Mouse (Mus musculus): ENCODE results near the gene Epha8. TPM values are rescaled to one million over a fixed set of nuclear protein-coding genes. Genes with fewer than 3 reads are reported as not detected.

Epha8 gene
- total RNA-seq, 2 experiments from 2014 or later = not detected

DNA sequence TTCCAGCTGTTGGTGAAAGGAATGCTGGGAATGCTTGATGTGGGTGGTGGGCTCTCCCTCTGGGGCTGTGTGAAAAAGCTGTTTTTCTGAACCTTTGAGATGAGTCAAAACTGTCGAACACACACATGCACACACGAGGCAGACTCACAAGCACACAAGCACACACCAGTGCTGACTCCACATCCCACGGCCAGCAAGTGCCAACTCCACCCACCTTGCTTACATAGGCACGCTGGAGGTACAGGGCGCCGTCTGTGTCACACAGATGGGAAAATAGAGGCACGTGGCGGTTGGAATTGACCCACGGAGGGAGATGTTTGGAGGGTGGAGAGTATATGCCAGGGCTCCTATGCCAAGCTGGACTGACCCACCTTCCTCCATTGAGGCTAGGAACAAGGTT lies 44.8 kb downstream of the Epha8 start:
- intact Hi-C loops (cut with DNase I) = no loop called here

DNA sequence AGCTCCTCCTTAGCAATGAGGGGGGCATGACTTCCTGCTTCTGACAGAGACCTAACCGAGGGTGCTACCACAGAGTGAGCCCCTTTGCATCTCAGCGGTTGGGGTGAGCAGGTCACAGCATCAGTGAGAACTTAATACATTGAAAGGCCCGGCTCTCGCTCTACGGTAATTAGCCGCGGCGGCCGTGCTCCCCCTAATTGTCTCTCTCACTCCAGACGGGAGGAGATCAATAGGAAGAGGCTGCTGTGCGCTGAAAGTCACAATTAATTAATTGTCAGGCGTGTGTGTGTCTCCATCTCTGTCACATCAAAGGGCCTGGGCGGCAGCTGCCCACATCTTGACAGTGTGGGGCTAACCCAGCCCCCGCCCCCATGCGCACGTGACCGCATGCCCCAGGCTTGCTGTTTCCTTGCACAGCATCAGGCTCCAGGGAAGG lies 45.4 kb downstream of the Epha8 start:
- no peak for DNase-seq
- intact Hi-C loops (cut with DNase I) = no loop called here

More for the DNA sequence above, 44.8 kb downstream of the Epha8 start:
- DNase-seq = no peak

DNA sequence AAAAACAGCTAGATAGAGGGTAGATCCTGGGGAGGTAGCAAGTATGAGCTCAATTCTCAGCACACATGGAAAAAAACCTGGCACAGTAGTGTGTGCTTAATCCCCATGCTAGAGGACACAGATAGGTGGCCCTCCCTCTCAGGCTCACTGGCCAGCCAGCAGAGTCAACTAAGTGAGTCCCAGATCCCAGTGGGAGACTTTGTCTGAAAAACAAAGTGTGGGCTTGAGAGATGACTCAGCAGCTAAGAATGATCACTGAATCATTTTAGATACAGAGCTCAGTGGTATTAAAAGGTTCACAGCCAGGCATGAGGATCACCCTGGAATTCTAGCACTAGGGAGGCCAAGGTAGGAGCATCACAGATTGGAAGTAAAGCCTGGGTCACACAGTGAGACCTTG lies 48.8 kb downstream of the Epha8 start:
- intact Hi-C loops (cut with DNase I) = loop anchor here (1.0 to 10.0 kb wide), 3 partner anchors 73 to 377 kb away; no protein-coding TSS in a partner anchor
- DNase-seq = no peak

DNA sequence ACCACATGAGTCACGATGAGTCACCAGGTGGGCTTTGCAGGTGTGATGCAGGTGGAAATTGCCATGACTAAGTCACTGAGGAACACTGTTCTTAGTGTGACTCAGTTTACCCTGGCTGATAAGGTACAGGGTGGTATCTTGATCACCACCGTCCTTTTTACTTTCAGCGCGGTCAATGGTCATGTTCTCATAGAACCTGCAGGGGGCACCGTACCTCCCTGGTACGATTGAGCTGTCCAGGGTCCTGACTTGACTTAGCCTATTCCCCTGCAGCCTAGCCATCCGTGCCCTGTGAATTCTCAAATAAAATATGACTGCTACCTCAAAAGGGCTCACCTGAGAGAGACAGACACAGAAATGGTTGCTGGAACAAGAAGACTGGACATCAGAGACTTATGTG lies 49.6 kb downstream of the Epha8 start:
- intact Hi-C loops (cut with DNase I) = loop anchor here (1.0 to 10.0 kb wide), 3 partner anchors 74 to 378 kb away; no protein-coding TSS in a partner anchor
- DNase-seq = peak; percentile 62 to 80

DNA sequence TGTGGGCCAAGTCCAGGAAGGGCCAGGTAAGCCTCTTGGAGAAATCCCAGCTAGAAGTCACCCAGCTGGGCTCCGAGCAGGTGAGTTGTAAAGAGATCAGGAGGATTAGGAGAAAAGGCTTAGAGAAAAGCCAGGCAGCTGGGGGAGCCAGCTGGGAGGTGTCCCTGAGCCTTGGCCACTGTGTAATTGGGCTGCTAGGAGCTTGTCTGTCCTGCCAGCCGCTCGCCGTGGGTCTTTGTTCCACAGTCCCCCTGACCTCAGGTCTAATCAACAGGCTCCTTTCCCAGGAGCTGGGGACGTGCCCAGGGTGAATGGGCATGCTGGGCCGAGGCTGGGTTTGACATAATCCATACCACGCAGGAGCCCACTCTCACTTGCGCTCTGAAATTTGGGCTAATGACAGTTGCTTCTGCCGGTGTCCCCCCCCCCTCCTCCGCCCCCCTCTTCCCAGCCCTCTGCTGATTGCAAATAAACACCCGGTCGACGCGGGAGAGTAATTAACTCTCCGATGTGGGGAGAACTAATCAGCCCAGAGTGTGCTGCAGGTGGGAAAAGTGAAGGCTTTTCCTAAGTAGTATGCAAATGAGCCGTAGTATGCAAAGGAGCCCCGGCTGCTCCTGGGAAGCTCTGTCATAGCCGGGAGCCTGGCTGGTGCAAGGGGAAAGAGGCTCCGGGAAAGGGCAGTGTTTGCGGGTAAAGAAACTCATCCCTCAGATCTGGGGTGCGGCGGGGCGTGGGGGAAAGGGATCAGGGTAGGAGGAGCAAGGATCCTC lies 51.7 kb downstream of the Epha8 start:
- DNase-seq = no peak
- intact Hi-C loops (cut with DNase I) = loop anchor here (10.0 kb wide), 1 partner anchor 380 kb away; no protein-coding TSS in a partner anchor

DNA sequence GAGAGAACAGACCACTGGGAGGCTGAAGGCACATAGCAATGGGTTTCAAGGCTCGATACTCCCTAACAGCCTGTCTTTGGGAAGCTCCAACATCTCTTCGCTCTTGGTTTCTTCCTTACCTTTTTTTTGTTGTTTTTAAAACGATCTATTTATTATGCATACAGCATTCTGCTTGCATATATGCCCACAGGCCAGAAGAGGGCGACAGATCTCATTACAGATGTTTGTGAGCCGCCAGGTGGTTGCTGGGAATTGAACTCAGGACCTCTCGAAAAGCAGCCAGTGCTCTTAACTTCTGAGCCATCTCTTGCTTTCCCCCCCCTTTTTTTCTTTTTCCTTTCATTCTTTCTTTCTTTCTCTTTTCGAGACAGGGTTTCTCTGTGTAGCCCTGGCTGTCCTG lies 57.5 kb downstream of the Epha8 start:
- no peak for DNase-seq
- intact Hi-C loops (cut with DNase I) = no loop called here

DNA sequence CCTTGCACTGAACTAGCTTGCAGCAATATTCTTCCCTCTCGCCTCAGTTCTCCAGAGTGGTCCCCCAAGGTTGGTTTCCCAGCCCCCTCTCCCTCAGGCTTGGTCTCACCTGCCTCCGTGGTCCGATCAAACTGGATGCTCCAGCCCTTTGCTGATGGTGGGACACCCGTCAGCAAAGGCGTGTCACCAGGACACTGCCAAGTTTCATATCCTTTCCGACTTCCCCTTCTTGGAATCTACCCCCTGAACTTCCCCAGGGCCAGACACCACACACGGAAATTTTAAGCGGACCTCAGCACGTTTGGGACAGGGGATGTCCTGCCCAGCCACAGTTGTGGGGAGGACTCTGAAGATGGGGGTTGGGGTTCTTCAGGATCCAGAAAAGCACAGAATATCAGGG lies 58.0 kb downstream of the Epha8 start, which contains the start of gene C1qa:
Gene C1qa, minus strand, starts transcription at position 167 of the 400 bp plus-strand sequence.
- DNase-seq = peak in 1 of 2 experiments; percentile 24
- intact Hi-C loops (cut with DNase I) = no loop called here

DNA sequence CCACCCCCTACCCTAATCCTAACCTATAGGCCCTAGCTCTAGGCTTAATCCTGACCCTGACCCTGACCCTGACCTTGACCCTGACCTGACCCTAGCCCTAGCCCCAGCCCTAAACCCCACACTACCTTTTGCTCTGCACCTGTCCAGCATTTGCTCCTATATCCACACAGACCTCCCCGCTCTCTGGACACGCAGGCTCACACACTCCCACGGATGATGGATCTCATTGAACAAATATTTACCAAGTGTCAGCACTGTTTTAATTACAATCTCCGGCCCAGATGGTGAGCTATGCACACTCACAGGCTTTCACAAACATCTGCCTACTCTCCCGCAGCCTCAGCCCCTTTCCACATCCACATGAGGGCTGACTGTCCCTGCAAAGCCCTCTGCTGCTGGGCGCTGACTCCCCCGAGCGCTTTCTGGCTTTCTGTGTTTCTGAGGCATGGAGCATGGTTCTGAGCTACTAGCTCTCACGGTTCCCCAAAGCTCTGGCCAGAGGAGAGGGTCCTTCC lies 58.5 kb downstream of the Epha8 start:
- intact Hi-C loops (cut with DNase I) = no loop called here
- DNase-seq = no peak

DNA sequence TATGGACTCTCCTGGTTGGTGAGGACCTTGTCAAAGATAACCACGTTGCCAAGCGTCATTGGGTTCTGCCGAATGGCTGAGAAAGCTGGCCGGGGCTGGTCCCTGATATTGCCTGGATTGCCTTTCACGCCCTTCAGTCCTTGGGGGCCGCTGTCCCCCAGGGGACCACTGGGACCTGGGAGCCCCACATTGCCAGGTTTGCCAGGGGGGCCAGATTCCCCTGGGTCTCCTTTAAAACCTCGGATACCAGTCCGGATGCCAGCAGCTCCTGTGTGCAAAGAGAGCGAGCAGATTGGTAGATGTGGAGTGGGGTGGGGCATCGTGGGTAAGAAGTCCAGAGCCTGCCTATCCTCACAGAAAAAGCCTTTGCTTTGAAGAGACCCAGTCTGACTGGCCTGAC lies 60.2 kb downstream of the Epha8 start:
- DNase-seq = no peak
- intact Hi-C loops (cut with DNase I) = no loop called here

DNA sequence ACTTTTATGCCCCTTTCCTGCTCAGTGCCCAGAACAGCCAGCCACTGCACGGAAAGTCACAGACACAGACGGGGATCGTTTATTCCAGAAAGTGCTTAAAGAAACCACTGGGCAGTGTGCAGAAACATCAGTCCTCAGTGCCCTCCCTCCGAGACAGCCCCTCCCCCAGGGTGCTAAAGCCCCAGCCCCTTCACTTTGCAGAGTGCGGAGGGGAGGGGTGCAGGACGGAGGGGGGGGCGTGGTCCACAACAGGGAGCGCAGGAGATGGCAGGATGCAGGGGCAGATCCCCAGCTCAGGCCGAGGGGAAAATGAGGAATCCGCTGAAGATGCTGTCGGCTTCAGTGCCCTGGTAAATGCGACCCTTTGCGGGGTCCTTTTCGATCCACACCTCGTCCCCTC lies 60.8 kb downstream of the Epha8 start:
- intact Hi-C loops (cut with DNase I) = no loop called here
- DNase-seq = no peak

DNA sequence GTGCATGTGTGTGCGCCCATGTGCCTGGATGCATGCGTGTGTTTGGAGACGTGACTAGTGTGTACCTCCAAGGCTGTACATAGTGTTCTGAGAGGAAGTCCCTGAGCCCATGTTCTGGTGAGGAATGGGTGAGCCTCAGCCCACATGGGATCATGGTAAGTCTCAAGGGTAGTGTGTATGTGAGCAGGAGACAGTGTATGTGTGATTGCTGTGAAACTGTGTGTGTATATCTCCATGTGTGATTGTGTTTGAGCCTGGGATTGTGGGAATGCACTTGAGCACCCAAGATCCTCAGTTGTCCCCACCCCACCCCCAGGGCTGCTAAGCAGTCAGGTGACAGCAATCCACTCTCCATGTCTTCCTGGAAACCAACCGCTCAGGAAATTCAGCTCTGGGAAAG lies 61.8 kb downstream of the Epha8 start:
- intact Hi-C loops (cut with DNase I) = loop anchor here (1.0 kb wide), 1 partner anchor 177 kb away; no protein-coding TSS in a partner anchor

DNA sequence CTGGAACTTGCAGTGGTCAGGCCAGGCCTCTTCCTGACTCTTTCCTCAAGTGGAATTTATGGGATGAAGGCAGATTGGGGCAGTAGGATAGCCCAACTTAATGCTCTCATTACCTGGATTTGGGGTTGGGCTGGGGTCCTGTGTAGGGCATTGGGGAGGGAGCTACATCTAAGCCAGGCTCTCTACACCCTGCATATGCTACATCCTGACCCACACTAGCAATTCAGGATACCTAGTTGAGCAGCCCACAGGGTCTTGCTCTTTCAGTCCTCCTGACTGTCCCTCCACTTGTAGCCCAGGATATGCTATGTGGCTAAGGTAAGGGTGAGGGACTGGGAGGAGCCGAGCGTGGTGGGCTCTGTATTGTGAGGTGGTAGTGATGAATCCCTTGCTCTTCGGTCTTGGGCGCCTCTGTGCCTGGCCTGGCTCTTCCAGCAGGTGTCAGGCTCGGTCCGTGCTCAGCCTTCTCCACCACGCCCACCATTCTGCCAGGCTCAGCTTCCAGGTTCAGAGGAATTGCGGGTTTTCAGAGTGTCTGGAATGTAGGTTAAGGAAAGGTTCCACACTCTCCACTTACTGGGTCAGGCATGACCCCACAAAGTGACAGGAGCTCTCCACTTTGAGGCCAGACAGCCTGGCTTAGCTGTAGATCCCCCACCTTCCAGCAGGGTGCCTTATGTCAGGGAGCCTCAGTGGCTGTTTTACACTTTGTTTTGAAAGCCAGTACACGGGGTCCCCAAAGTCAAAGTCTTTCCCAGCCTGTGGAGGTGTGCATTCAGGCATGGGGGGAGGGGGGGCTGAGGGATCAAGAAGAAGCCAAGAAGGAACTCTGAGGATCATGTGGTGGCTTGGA lies 62.7 kb downstream of the Epha8 start:
- DNase-seq = peak; percentile 42 to 46
- intact Hi-C loops (cut with DNase I) = loop anchor here (1.0 kb wide), 1 partner anchor 178 kb away; no protein-coding TSS in a partner anchor

More for the DNA sequence above, 61.8 kb downstream of the Epha8 start:
- DNase-seq = no peak

DNA sequence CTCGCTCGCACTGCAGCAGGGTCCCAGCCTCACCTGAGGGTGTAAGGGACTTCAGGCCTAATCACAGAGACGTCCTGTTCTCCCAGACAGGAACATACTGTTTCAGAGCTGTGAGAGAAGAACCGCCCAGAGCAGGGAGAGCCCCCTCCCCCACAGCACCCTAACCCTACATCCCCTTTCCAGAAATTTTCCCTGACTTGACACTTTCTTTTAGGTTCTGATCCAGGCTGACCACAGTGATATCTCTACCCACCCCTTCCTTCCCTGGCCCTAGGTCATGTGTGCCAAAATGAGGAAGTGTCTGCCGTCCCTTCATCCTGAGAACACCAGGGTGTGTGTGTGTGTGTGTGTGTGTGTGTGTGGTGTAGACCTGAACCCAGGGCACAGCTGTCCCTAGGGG lies 63.8 kb downstream of the Epha8 start, which contains the start of gene C1qc:
Gene C1qc, minus strand, starts transcription at position 255 of the 400 bp plus-strand sequence.
- intact Hi-C loops (cut with DNase I) = no loop called here
- DNase-seq = peak in 1 of 2 experiments; percentile 24

DNA sequence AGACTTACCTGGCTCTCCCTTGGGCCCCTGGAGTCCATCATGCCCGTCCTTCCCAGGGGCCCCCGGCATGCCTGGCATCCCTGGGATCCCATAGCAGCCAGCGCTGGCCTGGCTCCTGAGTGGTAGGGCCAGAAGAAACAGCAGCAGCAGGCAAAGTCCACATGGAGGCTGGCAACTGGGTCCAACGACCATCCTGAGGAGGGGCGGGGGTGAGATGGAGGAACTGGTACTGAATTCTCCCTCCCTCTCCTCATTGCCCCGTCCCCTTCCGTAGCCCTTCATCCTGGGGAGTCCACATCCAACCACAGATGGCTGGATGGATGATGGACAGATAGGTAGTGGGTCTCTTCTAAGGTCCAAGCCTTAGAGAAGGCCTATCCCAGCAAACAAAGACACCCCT lies 64.2 kb downstream of the Epha8 start:
- intact Hi-C loops (cut with DNase I) = no loop called here
- DNase-seq = no peak

DNA sequence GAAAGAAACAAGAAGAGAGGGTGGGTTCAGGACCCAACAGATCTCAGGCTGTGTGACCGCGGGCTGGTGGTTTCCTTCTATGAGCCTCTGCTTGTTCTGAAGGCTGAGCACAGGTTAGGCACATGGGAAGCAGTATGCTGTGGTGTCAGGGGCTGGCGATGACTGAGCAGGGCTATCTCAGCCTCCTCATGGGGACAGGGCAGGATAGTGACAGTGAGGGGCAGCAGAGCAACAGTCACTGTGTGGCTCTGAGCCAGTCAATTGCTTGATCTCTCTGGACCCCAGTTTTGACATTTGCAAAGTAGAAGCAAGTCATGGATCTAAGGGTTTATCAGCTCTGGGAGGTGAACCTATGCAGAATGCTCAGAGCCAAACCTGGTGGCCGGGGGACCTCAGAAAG lies 65.5 kb downstream of the Epha8 start:
- DNase-seq = no peak
- intact Hi-C loops (cut with DNase I) = no loop called here

DNA sequence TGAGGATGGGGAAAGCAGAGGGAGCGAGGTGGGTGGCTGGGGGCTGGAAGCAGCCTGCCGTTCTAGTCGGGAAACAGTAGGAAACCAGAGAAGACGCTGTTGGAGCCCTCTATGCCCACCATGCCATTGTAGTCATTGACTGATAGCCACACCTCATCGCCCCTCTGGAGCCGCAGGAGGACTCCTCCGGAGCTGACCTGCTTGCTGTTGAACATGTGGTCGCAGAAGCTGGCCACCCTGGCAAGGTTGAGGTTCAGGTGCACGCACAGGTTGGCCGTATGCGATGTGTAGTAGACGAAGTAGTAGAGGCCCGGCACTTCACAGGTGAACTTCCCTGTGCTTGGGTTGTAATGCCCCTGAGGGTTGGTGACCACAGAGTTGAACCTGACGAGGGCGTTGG lies 66.6 kb downstream of the Epha8 start:
- DNase-seq = no peak
- intact Hi-C loops (cut with DNase I) = no loop called here

DNA sequence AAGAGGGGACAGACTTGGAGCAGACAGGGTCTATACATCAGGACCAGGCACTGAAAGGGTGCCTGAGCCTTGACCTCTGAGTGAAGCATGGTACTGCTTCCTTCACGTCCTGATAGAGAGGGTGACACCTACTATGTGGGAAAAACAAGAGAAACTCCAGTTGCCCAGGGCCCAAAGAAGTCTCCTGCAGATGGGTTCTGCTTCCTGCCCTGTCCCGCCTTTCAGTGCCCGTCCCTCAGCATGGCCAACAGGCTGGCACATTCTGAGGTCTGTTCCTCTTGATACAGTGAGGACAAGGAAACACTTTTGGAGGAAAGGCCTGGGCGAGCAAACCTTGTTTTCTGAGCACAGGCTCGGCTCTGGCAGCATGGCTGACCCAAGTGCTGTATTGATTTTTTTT lies 68.9 kb downstream of the Epha8 start:
- no peak for DNase-seq
- intact Hi-C loops (cut with DNase I) = no loop called here

DNA sequence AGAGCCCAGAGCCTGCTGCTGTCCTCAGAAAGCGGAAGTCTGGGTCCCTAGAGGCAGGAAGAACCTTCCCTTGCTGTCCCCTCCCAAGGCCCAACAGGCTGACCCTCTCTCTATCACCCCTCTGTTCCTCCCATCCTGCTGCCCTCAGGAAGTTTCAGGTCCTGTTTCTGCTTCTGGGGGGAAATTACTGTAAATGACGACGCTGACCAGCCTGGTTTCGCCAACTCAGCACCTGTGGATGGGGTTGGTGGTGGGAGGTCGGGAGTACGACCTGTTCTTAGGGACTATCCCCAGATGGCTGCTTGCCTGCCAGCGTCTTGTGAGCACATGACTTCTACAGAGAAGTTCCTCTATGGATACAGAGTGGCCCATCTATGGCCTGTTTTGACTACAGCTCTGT lies 70.5 kb downstream of the Epha8 start, which contains the start of gene C1qb:
Gene C1qb, minus strand, starts transcription at position 87 of the 400 bp plus-strand sequence.
- intact Hi-C loops (cut with DNase I) = no loop called here
- no peak for DNase-seq

All from heart, postnatal 10 days (tissue).